Mouse (Mus musculus): ENCODE measurements around the gene Gli3.
A peak's percentile ranks its signal among the peaks of the same experiment; 100 is the strongest.

Gene Gli3

DNA sequence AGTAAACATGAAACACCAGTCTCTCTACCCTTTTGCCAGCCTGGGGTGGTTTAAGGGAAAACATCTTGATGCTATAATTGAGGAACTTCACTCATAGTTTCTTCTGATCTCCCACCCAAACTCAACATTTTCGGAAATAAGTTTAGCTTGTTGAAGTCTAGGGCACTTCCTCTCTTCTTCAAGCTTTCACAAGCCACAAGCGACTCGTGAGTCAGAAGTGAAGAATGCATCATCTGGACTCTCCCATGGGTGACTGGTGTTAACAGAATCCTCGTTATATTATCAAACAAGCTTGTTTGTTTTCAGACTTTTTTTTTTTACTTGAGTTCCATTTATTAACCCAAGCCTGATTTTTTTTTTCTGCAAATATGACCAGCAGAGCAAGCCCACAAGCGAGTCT is 197.5 kb downstream of the Gli3 start:
- DNase-seq (ENCODE audit: low read depth, low spot score), result no peak

DNA sequence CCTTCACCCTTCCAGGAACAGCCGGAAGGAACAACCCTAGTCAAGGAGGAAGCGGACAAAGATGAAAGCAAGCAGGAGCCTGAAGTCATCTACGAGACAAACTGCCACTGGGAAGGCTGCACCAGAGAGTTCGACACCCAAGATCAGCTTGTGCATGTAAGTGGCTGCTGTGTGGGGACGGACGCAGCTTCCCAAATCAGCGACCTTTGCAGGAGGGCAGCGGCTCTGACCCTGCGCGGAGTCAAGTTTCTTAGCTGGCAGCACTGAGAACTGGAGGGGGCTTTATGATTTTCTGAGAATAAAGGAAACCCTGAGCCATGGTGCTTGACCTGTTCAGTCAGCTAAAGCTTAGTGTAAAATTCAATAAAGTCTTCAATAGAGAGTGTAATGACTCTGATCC is 199.3 kb downstream of the Gli3 start:
- DNase-seq (ENCODE audit: low read depth, low spot score), result no peak

DNA sequence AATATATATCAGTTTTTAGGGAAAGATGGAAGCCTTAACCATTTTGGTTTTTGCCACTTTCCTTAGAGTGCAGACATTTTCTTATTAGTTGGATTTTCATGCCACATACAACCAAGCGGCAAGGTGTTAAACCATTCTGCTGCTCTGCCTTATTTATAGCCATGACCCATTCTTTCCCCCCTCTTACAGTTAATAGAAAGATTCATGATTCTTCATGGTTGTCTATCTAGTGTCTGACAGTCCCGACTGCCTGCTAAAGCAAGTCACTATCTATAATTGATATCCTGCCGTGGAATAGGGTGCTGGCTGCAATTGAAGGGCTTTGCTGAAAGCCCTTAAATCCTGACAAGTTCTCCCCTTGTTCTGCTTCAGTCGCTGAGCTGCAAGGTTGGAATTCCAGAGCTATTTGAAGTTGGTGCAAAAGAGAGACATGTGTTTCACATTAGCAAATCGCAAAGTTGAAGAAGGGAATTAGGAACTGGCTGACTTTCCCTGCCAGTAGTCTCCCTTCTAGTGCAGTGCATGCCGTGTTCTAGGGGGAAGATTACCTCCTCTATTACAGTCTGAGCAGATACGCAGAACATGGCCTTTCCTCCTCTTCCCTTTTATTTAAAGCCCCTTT is 201.7 kb downstream of the Gli3 start:
- DNase-seq (ENCODE audit: low read depth, low spot score), result no peak

DNA sequence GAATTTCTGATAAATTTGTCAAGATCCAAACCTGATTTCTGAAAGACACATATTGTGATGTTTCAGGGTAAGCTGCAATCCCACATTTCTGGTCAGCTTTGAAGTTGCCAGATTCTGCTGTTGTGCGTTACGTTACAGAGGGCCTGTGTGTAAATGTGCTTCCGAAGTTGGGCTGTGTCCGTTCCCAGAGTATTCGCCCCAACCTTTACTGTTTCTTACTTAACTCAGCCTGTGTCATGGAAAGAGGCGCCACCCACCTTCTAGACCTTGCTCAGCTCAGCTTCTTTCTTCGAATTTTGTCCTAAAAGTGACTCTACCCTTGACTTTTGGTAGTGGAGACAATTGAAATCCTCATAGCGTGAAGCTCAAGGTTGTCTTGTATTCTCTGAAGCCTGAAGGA is 202.5 kb downstream of the Gli3 start:
- DNase-seq (ENCODE audit: low read depth, low spot score), result no peak

DNA sequence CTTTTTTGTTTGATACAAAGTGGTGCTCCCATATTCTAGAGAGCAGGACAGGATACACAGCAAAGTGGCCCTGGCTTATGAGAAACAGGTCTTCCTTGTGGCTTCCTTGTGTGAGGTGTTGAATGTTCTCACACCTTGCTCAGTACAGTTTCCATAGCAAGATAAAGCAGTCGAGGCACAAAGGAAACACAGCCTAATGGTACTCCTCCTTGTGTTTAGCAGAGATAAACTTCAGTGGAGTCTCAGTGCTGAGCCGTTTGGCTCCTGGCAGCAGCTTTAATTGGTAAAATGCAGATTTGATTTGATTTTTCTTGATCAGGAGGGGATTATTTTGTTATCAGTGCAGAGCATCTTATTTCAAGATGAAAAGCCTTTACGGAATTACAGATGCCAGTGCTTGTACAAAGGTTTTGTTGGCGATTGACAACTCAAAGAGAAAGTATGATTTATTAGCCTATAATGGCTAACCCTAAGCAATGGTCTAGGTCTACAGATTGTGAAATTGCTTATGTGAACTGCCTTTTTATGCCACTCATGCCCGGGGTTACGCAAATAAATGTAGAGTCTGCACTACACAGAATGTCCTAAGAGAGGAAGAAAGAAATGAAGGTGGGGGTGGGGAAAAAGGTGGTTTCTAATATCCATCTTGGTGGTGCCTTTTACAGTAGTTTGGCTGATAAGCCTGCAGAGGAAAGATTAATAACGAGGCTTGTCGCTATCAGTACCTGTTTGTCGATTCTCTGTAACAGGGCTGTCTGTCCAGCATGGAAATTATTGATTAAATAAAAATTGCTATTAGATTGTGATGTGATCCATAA is 207.3 kb downstream of the Gli3 start:
- DNase-seq (ENCODE audit: low read depth, low spot score), result no peak

DNA sequence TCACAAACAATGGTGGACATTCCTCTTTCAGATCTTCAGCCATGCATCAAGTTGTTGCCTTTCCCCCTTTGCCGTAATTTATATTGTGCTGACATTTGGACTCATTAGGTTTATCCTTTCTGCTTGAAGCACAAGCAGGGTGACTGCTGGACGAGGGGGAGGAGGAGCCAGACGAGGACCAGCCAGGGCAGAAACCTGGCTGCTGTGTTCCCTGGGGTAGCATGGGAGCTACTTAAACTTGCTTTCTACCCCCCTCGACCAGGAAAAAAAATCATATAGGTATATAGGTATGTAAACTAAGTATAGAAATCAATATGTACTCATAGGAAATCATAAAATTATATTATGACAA is 207.9 kb downstream of the Gli3 start:
- no peak for DNase-seq (ENCODE audit: low read depth, low spot score)

DNA sequence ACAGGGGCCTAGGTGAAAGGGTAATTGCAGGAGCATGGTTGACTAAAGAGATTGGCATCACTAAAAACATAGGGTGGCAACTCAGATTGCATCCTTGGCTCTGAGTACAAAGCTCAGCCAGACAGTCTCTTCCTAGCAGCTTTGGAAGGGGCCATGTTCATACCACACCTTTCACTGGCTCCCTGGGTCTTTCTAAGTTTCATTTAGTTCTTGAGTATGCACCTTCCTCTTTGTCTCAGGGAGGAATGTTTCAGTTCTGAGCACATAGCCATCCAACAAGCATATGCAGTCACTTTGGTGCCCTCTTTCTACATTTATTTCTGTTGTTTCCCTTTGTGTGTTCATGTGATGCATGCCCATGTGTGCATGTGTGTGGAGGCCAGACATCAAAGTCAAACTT is 212.4 kb downstream of the Gli3 start:
- DNase-seq (ENCODE audit: low read depth, low spot score), result no peak

DNA sequence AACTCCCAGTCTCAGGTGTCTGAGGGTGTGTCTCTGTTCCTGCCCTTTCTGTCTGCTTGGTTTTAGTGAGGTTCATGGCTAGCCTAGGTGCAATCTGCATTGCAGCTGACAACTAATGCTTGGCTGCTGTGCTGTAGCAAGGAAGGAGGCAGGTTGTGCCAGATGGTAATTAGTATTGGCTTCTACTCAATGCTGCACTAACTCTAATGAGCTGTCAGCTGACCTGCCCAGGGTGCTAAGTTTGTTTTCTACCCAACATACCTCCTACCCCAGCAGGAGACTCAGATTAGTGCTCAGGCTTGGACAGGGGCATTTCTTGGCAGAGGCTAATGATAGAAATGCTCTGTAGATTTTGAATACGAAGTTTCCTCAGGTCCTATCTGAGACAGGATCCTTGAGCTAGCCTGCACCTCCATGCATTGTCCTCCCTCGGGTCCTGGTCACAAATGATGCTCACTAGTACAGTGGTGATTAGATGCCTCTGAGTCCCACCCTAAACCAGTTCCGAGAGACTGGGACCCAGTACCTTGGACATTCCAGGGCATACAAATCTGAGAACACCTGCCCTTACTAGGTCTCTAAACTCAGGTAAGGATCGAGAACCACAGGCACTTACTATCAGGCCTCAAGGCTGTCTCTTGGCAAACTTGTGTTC is 214.2 kb downstream of the Gli3 start:
- DNase-seq (ENCODE audit: low read depth, low spot score), result no peak

DNA sequence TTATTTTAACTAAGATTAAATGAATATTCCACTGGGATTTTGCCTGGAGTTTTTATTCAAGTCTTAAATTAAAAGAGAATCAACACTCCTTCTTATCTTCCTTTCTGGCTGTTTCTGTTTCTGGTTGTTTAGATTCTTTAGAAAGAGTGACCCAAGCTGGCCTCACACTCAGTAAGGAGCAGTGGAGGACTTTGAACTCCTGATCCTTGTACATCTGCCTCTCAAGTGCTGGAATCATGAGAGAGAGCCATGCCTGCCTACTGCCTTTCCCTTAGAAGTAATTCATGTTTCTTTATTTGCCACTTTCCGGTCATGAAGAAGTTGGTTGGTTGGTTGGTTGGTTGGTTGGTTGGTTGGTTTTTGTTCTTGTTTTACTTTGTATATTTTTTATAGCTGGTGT is 218.5 kb downstream of the Gli3 start:
- no peak for DNase-seq (ENCODE audit: low read depth, low spot score)

DNA sequence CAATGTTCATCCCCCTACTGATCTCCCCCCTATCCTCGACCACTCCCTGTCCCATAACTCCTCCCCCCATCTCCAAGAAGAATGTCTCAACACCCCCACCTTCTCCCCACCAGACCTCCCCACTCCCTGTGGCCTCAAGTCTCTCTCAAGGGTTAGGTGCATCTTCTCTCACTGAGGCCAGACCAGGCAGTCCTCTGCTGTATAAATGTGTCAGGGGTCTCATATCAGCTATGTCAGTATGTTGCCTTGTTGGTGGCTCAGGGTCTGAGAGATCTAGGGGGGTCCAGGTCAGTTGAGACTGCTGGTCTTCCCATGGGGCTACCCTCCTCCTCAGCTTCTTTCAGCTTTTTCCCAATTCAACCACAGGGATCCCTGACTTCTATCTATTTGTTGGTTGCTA is 220.0 kb downstream of the Gli3 start:
- DNase-seq (ENCODE audit: low read depth, low spot score), result no peak

DNA sequence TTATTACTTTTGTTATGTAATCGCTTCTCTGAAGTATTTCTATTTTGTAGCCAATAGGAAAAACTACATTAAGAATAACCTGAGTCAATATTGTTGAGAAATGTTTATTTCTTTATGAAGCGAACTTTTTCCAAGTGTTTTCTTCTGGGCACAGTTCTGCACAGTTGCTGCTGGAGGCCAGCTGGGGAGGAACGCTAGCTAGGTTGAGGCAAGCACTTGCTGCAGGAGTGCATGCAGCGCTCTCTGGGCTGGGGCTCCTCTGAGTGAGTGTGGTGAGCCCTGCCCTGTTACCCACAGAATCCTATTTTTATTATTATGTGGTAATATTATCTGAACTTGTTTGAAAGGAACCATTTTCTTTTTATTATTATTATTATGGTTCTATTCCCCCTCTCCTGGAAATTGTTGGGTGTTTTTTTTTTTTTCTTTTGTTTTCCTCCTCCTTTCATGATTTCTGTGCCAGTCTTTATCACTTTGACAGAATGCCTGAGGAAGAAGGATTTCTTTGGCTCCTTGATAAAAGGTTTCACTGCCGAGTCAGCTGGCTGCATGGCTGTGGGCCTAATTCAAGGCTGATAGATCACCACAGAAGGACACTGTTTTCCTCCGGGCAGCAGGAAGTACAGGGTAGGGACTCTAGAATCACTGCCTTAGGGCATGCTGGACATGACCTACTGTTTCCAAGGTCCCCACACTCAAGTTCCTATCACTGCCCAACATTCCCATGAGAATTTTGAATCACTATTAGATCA is 225.2 kb downstream of the Gli3 start:
- DNase-seq (ENCODE audit: low read depth, low spot score), result no peak

DNA sequence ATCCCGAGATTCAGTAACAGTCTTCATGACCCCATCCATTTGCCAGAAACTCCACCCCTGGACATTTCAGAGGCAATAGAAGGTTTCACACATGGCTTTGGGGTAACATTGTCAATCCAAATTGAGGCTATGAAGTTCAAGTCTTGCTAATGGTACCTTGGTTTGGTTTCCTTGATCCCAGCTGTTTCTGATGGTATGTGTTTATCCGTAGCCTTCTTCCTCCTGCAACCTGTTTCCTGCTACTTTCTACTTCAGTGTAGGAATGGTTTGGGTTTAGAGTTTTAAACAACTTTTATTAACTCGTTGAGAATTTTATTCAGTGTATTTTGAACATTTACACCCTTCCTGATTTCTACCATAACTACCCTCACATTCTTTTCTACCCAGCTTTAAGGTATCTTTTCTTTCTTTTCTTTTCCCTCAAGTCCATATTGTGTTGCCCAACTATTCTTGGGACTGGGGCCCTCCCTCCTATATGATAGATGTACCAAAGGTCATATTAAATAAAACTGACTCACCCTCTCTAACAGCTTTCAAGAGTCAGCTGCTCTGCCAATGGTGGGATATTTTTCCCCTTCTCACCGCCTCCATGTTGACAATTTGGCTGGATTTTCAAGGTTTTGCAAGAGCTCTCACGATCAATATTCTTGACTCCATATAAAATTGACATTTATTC is 225.9 kb downstream of the Gli3 start:
- no peak for DNase-seq (ENCODE audit: low read depth, low spot score)

DNA sequence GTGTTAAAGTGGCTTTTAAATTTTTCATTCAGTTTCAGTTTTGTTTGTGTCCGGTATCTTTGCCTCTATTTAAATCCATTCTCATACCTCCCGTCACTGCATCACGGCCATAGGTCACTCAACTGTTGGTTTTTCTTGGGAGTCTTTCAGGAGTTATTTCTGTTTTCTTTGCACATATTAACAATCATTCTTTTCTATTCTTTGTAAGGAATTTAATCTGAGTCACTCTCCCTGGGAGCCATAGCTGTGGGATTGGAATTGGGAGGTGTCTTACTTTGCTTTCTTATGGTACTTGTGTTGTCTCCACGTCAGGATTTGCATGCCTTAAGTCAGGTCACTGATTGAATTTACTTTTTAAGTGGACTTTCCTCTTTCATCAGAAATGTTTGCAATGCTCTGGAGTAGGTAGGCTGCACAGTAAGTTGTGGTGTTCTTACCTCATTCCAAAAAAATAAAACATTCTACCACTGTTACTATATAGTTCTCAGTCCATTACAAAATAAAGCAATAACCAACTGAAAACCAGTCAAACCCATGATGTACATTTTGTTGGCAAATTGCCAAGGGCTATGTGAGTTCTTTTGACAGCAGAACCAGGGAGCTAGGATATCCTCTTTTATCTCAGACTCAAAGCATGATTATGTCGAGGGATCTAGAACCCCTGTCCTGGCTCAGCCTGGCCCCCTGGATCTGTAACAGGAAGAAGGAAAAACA is 228.9 kb downstream of the Gli3 start:
- DNase-seq (ENCODE audit: low read depth, low spot score), result no peak

DNA sequence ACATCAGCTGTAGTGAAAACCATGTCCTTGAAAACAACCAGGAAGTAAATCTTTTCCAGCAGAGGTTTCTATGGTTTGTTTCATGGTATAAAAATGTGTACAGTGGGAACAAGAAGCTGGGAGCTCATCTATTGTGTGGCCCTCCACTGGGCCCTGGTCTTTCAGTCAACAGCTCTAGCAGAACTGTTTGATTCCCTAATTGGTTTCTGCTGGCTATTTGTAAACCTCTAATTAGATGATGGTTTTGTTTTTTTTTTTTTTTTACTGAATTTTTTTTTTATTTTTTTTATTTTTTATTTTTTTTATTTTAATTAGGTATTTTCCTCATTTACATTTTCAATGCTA is 229.4 kb downstream of the Gli3 start:
- DNase-seq (ENCODE audit: low read depth, low spot score), result no peak

DNA sequence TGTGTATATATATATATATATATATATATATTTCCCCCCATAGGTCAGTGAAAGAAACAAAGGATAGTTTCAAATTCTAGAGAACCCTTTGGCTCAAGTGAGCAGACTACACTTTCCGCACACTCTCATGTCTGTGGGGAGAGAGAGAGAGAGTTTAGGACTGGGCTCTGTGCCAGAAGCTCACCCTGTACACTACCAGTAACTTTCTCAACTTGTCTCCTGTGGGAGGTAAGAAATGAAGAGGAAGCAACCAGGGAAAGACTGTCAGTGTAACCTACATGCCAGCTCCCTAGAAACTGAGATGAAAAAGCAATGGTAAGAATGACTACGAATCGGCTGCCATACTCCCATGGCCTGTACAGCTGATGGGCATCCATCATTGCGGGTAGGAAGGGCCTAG is 235.2 kb downstream of the Gli3 start:
- peak; percentile 17 for DNase-seq (ENCODE audit: low read depth, low spot score)

DNA sequence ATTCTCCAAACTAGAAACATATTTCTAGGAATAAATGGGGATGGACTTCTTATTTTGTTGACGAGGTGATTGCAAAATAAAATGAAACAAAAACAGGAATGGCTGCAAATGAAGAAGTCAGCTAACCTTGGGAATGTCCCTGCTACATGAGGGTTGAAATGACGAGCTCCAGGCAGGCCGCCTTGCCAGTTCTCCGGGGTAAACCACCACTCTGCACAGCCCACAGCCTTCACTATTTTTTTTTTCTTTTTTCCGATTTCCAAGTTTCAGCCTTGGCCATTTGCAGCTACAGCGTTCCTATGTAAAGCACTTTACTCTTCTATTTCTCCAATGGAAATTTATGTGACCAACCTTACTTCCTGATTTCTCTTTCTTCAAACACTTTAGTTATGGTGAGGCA is 236.1 kb downstream of the Gli3 start:
- no peak for DNase-seq (ENCODE audit: low read depth, low spot score)

DNA sequence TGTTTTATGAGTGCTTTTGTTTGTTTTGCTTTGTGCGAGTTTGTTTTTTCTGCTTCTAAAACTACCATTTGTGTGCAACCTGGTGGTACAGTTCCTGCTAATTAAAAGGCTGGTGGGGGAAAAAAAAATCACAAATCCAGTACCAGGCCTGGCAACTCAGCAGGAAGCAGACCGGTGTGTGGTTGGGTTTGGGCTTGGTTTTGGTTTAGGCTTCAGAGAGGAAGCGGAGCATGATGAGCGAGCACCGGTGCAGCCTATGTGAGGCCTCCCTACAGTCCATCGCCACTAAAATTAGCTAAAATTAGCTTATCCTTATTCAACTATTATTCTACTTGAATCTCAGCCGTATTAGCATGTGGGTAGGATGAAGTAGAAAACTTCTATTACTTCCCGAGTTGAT is 241.6 kb downstream of the Gli3 start:
- no peak for DNase-seq (ENCODE audit: low read depth, low spot score)

DNA sequence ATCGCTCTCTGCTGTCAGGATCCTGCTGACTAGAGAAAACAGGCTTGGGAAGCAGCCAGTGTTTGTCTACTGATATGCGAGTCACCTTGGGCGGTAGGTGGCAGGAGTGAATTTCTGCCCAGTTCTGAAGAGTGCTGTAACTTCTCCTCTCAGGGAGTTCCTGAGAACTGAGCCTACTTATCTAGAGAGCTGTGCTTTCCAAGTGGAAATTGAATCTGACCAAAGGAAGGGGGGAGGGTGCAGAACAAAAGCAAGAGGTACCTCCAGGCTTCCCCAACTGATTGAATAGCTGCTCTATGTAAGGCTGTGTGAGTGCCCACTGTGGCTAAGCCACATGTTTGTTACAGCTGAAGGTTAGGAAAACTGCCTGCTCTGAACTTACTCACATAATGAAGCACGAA is 244.4 kb downstream of the Gli3 start:
- no peak for DNase-seq (ENCODE audit: low read depth, low spot score)

DNA sequence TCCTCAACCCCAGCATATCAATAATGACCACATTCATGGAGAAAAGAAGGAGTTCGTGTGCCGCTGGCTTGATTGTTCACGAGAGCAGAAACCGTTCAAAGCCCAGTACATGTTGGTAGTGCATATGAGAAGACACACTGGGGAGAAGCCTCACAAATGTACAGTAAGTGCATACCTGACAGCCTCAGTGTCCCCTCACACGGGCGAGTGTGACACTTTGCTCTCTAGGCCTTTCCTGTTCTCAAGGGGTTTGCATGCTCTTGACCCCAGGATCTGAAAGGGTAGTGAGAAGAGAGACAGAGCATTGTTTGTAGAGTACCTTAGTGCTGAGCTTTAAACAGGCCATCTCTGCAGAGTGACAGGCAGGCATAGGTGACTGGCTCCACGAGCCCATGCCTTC is 250.5 kb downstream of the Gli3 start:
- DNase-seq (ENCODE audit: low read depth, low spot score), result no peak

DNA sequence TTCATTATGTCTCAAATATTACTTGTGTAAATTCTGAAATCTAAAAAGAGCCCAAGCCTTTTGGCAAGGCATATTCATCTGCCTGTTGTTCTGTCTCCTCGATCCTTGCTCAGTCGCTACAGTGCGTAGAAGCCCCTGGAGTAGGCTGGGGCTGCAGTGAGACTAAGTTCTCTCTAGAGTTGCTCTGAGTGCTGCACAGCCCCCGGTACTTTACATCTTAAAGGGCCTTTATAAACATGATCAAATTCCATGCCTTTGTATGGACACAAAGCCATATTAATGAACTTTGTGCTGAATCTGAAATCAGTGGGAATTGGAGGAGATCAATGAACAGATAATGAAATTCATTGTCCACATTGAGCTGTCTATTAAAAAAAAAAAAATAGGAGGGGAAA is 251.3 kb downstream of the Gli3 start:
- no peak for DNase-seq (ENCODE audit: low read depth, low spot score)

DNA sequence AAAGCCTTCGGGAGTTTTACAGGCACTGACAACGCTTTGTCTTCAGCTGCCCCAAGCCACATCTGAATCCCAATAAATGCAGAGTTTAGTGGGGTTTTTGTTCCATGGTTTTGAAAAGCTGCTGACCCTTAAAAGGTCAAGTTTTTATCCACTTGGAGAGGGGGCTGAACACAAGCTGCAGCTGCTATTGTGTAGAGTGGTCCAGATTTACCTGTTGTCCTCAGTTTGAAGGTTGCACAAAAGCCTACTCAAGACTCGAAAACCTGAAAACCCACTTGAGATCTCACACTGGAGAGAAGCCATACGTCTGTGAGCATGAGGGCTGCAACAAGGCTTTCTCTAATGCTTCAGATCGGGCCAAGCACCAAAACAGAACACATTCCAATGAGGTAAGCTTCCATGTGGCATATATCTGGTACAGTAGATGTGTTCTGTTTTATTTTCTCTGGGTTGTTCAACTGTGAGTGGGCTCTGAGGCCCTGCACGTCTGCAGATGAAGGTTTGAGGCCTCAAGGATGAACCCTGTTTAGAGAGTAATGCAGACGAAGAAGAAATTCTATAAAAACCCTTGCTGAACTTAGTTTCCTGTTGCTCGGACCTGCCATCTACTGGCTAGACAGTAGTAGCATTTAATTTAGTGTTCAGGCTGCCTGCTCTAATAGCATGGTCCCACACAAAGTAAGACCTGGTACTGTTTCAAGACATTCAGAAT is 251.8 kb downstream of the Gli3 start:
- DNase-seq (ENCODE audit: low read depth, low spot score), result peak; percentile 48
